Mouse (Mus musculus): ENCODE results near the gene Iah1. TPM values are rescaled to one million over a fixed set of nuclear protein-coding genes. Genes with fewer than 3 reads are reported as not detected.

Gene Iah1
- polyA plus RNA-seq, 1 experiment from 2014 or later: 38.7 TPM

GRCm38 (mm10) chr12:21335869-21336268, 19.7 kb downstream of the Iah1 start:
- Histone ChIP-seq H3K9ac (no peak overlapping the region), H3K27ac (no peak overlapping the region), H3K27me3 (no peaks in the 10 kb centered on the region), H3K4me2 (no peak overlapping the region), H3K4me1 (replicated peaks) (peaks cover 10% of the 10 kb centered on the region), H3K36me3 (peaks cover 49% of the 10 kb centered on the region), H3K4me3 (no peak overlapping the region), H3K9me3 (replicated peaks) (no peaks in the 10 kb centered on the region)
- no peak for ATAC-seq (replicated peaks; ENCODE audit: insufficient number of reproducible peaks, insufficient read depth, low FRiP score, low read depth)
- WGBS: 79% methylated on average over 7 of the region's 7 CpGs

- no peak overlapping the region for H3K9ac ChIP-seq
- no peak overlapping the region for H3K27ac ChIP-seq
- H3K36me3 ChIP-seq: peaks cover 47% of the 10 kb centered on the region
- 94% methylated on average over 5 of the region's 5 CpGs for WGBS
- no peak for ATAC-seq (replicated peaks; ENCODE audit: insufficient number of reproducible peaks, insufficient read depth, low FRiP score, low read depth)
- H3K4me2 ChIP-seq: no peak overlapping the region
- H3K27me3 ChIP-seq: no peaks in the 10 kb centered on the region
- H3K4me1 ChIP-seq (replicated peaks): no peaks in the 10 kb centered on the region
- H3K4me3 ChIP-seq: no peak overlapping the region
- H3K9me3 ChIP-seq (replicated peaks): no peaks in the 10 kb centered on the region
These were observed 21.0 kb downstream of the Iah1 start for GRCm38 (mm10) chr12:21337171-21337570.

GRCm38 (mm10) chr12:21340674-21341073, 24.5 kb downstream of the Iah1 start:
- no peaks in the 10 kb centered on the region for H3K27me3 ChIP-seq
- H3K4me3 ChIP-seq: no peak overlapping the region
- WGBS: 95% methylated on average over 5 of the region's 5 CpGs
- H3K4me2 ChIP-seq: no peak overlapping the region
- no peak for ATAC-seq (replicated peaks; ENCODE audit: insufficient number of reproducible peaks, insufficient read depth, low FRiP score, low read depth)
- H3K9me3 ChIP-seq (replicated peaks): no peaks in the 10 kb centered on the region
- no peak overlapping the region for H3K9ac ChIP-seq
- no peaks in the 10 kb centered on the region for H3K4me1 ChIP-seq (replicated peaks)
- H3K36me3 ChIP-seq: peaks cover 45% of the 10 kb centered on the region
- no peak overlapping the region for H3K27ac ChIP-seq

- no peaks in the 10 kb centered on the region; the same call in 1 of the 2 replicates for H3K9me3 ChIP-seq (replicated peaks)
These were observed 30.8 kb downstream of the Iah1 start for GRCm38 (mm10) chr12:21346972-21347371.

GRCm38 (mm10) chr12:21350113-21350876, 34.1 kb downstream of the Iah1 start:
- WGBS: 89% methylated on average over 7 of the region's 7 CpGs
- Histone ChIP-seq H3K4me2 (no peak overlapping the region), H3K9me3 (replicated peaks) (no peaks in the 10 kb centered on the region; the same call in 1 of the 2 replicates), H3K36me3 (peaks cover 51% of the 10 kb centered on the region), H3K27me3 (no peaks in the 10 kb centered on the region), H3K27ac (no peak overlapping the region), H3K4me3 (no peak overlapping the region), H3K9ac (no peak overlapping the region), H3K4me1 (replicated peaks) (no peaks in the 10 kb centered on the region)
- no peak for ATAC-seq (replicated peaks; ENCODE audit: insufficient number of reproducible peaks, insufficient read depth, low FRiP score, low read depth)

More at GRCm38 (mm10) chr12:21346972-21347371, 30.8 kb downstream of the Iah1 start:
- Histone ChIP-seq H3K36me3 (peaks cover 45% of the 10 kb centered on the region), H3K27ac (no peak overlapping the region), H3K4me2 (no peak overlapping the region), H3K27me3 (no peaks in the 10 kb centered on the region), H3K4me3 (no peak overlapping the region), H3K9ac (no peak overlapping the region), H3K4me1 (replicated peaks) (no peaks in the 10 kb centered on the region)
- 86% methylated on average over 7 of the region's 7 CpGs for WGBS
- ATAC-seq (replicated peaks; ENCODE audit: insufficient number of reproducible peaks, insufficient read depth, low FRiP score, low read depth): no peak

GRCm38 (mm10) chr12:21353681-21354080, 37.5 kb downstream of the Iah1 start:
- no peaks in the 10 kb centered on the region; the same call in 1 of the 2 replicates for H3K9me3 ChIP-seq (replicated peaks)
- H3K27me3 ChIP-seq: no peaks in the 10 kb centered on the region
- H3K4me1 ChIP-seq (replicated peaks): no peaks in the 10 kb centered on the region
- no peak overlapping the region for H3K4me3 ChIP-seq
- H3K9ac ChIP-seq: no peak overlapping the region
- ATAC-seq (replicated peaks; ENCODE audit: insufficient number of reproducible peaks, insufficient read depth, low FRiP score, low read depth): no peak
- H3K4me2 ChIP-seq: no peak overlapping the region
- H3K36me3 ChIP-seq: peaks cover 46% of the 10 kb centered on the region
- H3K27ac ChIP-seq: no peak overlapping the region
- 95% methylated on average over 8 of the region's 8 CpGs for WGBS

GRCm38 (mm10) chr12:21362686-21363085, 46.5 kb downstream of the Iah1 start:
- Histone ChIP-seq H3K9me3 (replicated peaks) (no peaks in the 10 kb centered on the region), H3K27ac (no peak overlapping the region), H3K36me3 (no peaks in the 10 kb centered on the region; the same call in 1 of the 2 replicates), H3K27me3 (no peaks in the 10 kb centered on the region), H3K4me1 (replicated peaks) (no peaks in the 10 kb centered on the region), H3K4me3 (no peak overlapping the region), H3K4me2 (no peak overlapping the region), H3K9ac (no peak overlapping the region)
- ATAC-seq (replicated peaks; ENCODE audit: insufficient number of reproducible peaks, insufficient read depth, low FRiP score, low read depth): no peak
- 50% methylated on average over 2 of the region's 2 CpGs for WGBS

GRCm38 (mm10) chr12:21363195-21363594, 47.0 kb downstream of the Iah1 start:
- no peaks in the 10 kb centered on the region for H3K9me3 ChIP-seq (replicated peaks)
- H3K9ac ChIP-seq: no peak overlapping the region
- no peak overlapping the region for H3K27ac ChIP-seq
- no peaks in the 10 kb centered on the region for H3K27me3 ChIP-seq
- H3K4me3 ChIP-seq: no peak overlapping the region
- H3K36me3 ChIP-seq: no peaks in the 10 kb centered on the region; the same call in 1 of the 2 replicates
- H3K4me1 ChIP-seq (replicated peaks): no peaks in the 10 kb centered on the region
- WGBS: 89% methylated on average over 3 of the region's 3 CpGs
- no peak overlapping the region for H3K4me2 ChIP-seq
- no peak for ATAC-seq (replicated peaks; ENCODE audit: insufficient number of reproducible peaks, insufficient read depth, low FRiP score, low read depth)

- Histone ChIP-seq H3K9ac (no peak overlapping the region), H3K4me3 (no peak overlapping the region), H3K36me3 (no peaks in the 10 kb centered on the region; the same call in 1 of the 2 replicates), H3K9me3 (replicated peaks) (no peaks in the 10 kb centered on the region), H3K27ac (no peak overlapping the region), H3K4me1 (replicated peaks) (no peaks in the 10 kb centered on the region), H3K27me3 (no peaks in the 10 kb centered on the region), H3K4me2 (no peak overlapping the region)
- WGBS: 69% methylated on average over 10 of the region's 10 CpGs
- ATAC-seq (replicated peaks; ENCODE audit: insufficient number of reproducible peaks, insufficient read depth, low FRiP score, low read depth): no peak
These were observed 48.6 kb downstream of the Iah1 start for GRCm38 (mm10) chr12:21364624-21365435.

GRCm38 (mm10) chr12:21368376-21369086, 52.3 kb downstream of the Iah1 start:
- peaks cover 5% of the 10 kb centered on the region; the same call in 1 of the 2 replicates for H3K4me1 ChIP-seq (replicated peaks)
- no peaks in the 10 kb centered on the region for H3K36me3 ChIP-seq
- 87% methylated on average over 9 of the region's 9 CpGs for WGBS

GRCm38 (mm10) chr12:21369087-21369410, 52.9 kb downstream of the Iah1 start:
- Histone ChIP-seq H3K9me3 (replicated peaks) (no peaks in the 10 kb centered on the region), H3K4me1 (replicated peaks) (peaks cover 5% of the 10 kb centered on the region; the same call in 1 of the 2 replicates), H3K27me3 (no peaks in the 10 kb centered on the region), H3K4me2 (no peak overlapping the region), H3K9ac (no peak overlapping the region), H3K4me3 (no peak overlapping the region), H3K36me3 (no peaks in the 10 kb centered on the region), H3K27ac (no peak overlapping the region)
- 94% methylated on average over 5 of the region's 5 CpGs for WGBS
- ATAC-seq (replicated peaks; ENCODE audit: insufficient number of reproducible peaks, insufficient read depth, low FRiP score, low read depth): no peak

More at GRCm38 (mm10) chr12:21368376-21369086, 52.3 kb downstream of the Iah1 start:
- Histone ChIP-seq H3K4me3 (no peak overlapping the region), H3K9ac (no peak overlapping the region), H3K27ac (no peak overlapping the region), H3K4me2 (no peak overlapping the region), H3K9me3 (replicated peaks) (no peaks in the 10 kb centered on the region), H3K27me3 (no peaks in the 10 kb centered on the region)
- no peak for ATAC-seq (replicated peaks; ENCODE audit: insufficient number of reproducible peaks, insufficient read depth, low FRiP score, low read depth)

Data from heart, embryonic 15.5 days (tissue).